Mouse (Mus musculus): ENCODE measurements at regions not wholly inside any gene's neighbourhood (a gene's known extent, or its start where the extent isn't known, plus 50 kb on each side); places are given as distances from the start of the nearest gene placed in this dataset.

DNA sequence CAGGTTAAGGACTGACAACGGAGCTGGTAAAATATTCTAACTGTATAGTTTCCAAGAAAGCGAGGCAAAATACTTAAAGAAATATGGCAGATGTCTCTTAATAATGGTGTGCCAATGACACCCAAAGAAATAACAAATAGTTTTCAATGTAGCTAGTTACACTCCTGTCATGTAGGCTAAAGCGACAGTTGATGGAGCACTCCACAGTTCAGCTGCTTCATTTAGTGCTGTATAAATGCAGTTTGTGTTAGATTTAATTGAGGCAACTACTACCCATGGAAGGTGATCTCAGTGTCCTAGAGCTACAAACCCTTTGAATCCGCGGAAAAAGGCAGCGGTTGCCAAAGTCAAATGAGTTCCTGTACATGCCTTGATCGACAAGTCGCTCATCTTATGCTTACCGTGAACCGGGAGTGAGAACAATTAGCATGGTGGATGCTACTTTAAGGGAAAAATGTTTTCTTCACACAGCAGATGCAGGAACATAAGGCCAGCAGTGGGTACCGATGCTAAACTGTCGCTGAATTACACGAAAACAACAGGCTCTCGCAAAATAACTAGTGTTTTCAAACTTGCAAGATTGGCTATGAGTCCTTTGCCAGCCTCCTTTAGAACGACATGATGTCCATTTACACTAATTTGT lies 961.4 kb downstream of the Mat2b start:
- DNase-seq (ENCODE audit: inconsistent age in 2 of 2, low spot score in 1 of 2): no peak

GRCm38 (mm10) chr11:39723621-39724020 lies 971.4 kb downstream of the Mat2b start:
- no peak for DNase-seq (ENCODE audit: inconsistent age in 2 of 2, low spot score in 1 of 2)

GRCm38 (mm10) chr11:39678521-39678920 lies 1016.5 kb downstream of the Mat2b start:
- DNase-seq (ENCODE audit: inconsistent age in 2 of 2, low spot score in 1 of 2): no peak

DNA sequence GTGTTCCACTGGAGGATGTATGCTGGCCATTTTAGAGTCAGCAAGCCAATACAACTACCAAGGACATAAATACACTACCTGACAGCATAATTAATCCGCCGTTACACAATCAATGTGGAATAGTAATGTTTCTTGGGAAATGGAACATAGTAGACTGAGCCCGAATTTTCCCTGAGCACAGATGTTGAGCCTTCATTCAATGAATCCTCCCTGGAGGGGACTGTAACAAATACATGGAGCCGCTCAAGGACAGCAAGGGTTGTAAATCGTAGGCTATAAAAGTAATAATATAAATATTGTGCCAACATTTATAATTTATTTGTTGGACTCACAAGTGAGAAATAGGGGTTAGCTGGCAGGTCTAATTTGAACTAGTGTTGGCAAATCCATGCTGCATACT lies 1041.4 kb downstream of the Mat2b start:
- DNase-seq (ENCODE audit: inconsistent age in 2 of 2, low spot score in 1 of 2): peak in 1 of 2 experiments; percentile 25

DNA sequence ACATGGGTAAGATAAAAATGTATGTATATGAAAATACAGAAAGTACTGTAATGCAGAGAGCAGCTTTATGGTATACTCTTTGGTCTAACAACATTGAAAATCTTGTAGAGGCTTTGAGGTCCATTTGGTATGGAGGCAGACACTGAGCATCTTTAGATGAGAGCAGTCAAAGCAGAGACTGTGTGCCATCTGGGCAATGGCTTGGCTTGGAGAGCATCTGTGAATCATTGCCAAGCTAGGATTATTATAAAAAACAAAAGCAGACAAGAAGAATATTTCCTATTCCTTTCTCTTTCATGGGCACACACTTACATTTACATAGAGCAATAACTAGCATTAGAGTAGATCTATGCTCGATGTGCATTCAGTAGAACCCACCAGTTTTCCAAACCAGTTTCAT lies 1075.6 kb downstream of the Mat2b start:
- DNase-seq (ENCODE audit: inconsistent age in 2 of 2, low spot score in 1 of 2): no peak

DNA sequence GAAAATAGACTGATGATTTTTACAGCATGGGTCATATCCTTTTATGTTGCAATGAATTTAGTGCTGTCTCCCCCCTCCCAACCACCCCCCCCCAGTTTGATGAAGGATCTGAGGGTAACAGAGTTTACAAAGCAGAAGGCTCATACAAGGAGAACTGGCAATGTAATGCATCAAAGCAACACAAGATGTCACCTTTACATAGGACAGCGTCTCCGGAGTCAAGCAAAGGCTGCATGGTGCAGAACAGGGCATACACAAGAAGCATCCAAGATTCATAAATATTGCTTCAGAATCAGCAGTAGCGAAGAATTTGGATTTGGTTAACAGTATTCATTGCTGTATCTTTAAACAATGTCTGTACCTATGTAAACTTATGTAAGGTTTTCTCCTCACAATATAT lies 1079.2 kb downstream of the Mat2b start:
- DNase-seq (ENCODE audit: inconsistent age in 2 of 2, low spot score in 1 of 2): peak in 1 of 2 experiments; percentile 35

DNA sequence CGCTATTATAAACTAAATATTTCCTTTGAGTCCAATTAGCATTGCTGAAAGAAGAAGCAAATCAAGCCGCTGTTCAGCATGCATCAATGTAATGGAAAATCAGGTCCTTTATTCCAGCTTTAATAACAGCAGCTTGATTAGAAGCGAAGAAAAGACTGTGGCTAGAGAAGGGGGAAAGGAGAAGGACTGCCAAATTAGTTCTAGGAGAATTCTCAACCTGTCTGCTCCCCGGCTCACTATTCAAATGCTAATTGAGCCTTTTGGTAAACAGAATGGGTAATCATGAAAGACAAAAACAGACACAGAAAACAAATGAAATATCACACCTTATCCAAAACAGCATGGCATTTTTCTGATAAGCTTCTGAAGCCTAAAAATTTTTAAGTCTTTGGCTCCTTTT lies 1098.5 kb downstream of the Mat2b start:
- DNase-seq (ENCODE audit: inconsistent age in 2 of 2, low spot score in 1 of 2): no peak

- DNase-seq (ENCODE audit: inconsistent age in 2 of 2, low spot score in 1 of 2): peak; percentile 15 to 82
These were observed 1106.2 kb downstream of the Mat2b start for GRCm38 (mm10) chr11:39588641-39589385.

DNA sequence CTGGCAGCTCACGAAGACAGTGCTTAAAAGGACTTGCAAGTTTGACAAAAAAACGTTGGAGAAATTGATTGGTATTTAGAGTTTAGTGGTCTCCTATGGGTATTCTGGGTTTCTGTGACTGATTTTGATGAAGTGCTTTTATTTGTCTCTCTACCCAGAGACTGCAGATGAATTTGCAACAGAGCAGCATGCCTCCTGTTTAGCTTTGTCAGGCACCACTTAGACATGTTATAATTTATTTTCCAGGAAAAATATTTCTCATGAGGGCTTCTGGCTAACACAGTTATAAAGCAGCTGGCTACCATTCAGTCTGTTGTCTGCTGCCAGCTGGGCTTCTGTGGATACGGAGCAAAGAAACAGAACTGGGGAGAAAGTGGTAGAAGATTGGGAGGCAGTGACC lies 1136.7 kb downstream of the Mat2b start:
- DNase-seq (ENCODE audit: inconsistent age in 2 of 2, low spot score in 1 of 2): no peak

DNA sequence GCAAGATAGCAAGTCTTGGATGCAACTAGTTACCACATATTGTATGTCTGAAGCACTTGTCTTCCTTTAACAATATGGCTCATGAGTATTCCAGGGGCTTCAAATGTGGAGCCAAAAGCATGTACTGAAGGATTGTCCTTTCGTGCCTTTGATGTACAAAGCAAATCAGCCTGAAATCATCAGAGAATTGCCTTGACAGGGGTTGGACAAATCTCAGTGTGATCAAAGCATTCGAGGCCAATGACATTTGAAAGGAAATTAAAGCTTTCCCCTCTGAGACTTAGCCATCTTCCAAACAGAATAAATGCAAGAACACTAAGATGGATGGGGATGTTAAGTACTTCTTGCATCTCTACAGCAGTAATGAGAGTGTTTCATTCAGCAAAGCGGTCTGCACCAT lies 1144.9 kb downstream of the Mat2b start:
- no peak for DNase-seq (ENCODE audit: inconsistent age in 2 of 2, low spot score in 1 of 2)

DNA sequence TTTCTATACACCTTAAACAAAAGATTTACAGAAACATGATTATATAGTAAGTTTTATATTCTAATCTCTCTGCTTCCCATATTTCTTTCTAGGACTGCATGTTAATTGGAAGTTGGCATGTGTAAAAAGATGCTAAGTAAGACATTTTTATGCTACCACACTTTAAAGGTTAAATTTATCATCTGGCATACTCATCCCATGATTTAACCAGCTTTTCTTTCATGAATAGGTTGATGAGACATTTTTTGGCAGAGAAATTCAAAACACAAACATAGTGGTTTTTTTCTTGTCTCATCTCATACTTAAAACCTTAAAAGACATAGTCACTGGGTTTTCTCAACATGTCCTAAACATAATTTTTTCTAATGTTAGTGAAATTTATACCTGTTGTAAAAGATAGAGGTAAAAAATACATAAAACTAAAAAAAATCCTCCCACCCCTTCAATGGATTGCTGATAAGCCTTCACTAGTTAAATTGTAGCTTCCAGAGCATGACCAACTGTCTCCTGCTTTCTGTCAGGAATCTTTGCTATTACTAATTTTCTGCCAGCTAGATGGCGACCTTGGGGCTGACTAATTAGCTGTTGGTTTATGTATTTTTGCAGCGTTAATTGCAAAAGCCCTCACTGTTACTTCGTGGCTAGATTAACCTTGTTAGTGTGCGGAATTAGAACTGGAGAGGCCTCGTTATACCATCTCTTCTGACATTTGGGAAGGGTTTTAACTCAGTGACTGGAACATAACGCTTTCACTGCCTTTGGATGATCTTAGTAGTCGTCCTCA lies 1169.9 kb downstream of the Mat2b start:
- no peak for DNase-seq (ENCODE audit: inconsistent age in 2 of 2, low spot score in 1 of 2)

DNA sequence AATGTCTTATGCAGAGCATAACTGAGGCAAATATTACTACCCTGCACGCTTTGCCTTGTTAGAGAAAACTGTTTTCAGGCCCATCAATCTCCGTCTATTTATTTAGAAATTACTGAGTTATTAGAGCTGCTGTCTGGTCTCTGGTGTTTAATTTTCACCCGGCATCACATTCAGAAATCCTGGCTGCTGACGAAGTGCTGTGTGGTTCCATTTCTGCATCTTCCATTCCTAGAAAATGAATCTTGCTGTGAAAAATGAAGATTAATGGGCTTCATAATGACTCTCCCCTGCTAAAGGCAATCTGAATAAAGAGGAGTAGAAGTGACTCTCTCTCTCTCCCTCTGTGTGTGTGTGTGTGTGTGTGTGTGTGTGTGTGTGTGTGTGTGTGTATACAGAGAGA lies 1199.8 kb downstream of the Mat2b start:
- no peak for DNase-seq (ENCODE audit: inconsistent age in 2 of 2, low spot score in 1 of 2)

DNA sequence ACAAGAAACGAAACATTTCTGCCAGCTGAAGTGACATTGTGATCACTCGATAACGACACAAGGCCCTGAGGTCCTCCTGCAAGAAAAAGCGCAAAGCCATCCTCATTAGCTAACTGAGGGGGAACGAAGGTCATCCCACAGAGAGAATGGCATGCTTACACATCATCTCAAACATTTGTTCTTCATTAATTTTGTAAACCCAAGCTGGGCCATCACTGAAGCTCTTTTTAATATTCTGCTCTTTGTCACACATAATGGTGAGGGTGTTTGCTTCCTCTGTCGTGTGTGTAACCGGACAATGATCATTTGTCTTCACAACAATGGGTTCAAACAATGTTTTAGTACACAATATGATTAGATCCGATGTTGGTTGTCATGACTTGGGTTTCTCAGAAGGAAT lies 1217.9 kb downstream of the Mat2b start:
- no peak for DNase-seq (ENCODE audit: inconsistent age in 2 of 2, low spot score in 1 of 2)

- no peak for DNase-seq (ENCODE audit: inconsistent age in 2 of 2, low spot score in 1 of 2)
These were observed 1241.6 kb downstream of the Mat2b start for GRCm38 (mm10) chr11:39453329-39453952.

- DNase-seq (ENCODE audit: inconsistent age in 2 of 2, low spot score in 1 of 2): no peak
These were observed 1248.6 kb downstream of the Mat2b start for GRCm38 (mm10) chr11:39446374-39446773.

GRCm38 (mm10) chr11:39411691-39412090 lies 1283.3 kb downstream of the Mat2b start:
- no peak for DNase-seq (ENCODE audit: inconsistent age in 2 of 2, low spot score in 1 of 2)

- DNase-seq (ENCODE audit: inconsistent age in 2 of 2, low spot score in 1 of 2): no peak
These were observed 1283.8 kb downstream of the Mat2b start for GRCm38 (mm10) chr11:39411182-39411581.

- DNase-seq (ENCODE audit: inconsistent age in 2 of 2, low spot score in 1 of 2): no peak
These were observed 1330.2 kb downstream of the Mat2b start for GRCm38 (mm10) chr11:39364827-39365226.

- DNase-seq (ENCODE audit: inconsistent age in 2 of 2, low spot score in 1 of 2): no peak
These were observed 1344.4 kb downstream of the Mat2b start for GRCm38 (mm10) chr11:39350616-39351015.
